Mouse (Mus musculus) left cerebral cortex, adult 9 months (tissue): ENCODE measurements at regions not wholly inside any gene's neighbourhood (a gene's known extent, or its start where the extent isn't known, plus 50 kb on each side); places are given as distances from the start of the nearest gene placed in this dataset.
"Not testable (repeated sequence)": the region's sequence is repeated elsewhere in the genome, so short reads cannot be mapped to it uniquely, and the experiment has no call there.

Experiments
- DNase-seq, 2 experiments: peaks; one replicate each; pipeline ENCODE4 v3.0.0; 2022; ENCODE audit warnings: low spot score in 2 of 2

DNA sequence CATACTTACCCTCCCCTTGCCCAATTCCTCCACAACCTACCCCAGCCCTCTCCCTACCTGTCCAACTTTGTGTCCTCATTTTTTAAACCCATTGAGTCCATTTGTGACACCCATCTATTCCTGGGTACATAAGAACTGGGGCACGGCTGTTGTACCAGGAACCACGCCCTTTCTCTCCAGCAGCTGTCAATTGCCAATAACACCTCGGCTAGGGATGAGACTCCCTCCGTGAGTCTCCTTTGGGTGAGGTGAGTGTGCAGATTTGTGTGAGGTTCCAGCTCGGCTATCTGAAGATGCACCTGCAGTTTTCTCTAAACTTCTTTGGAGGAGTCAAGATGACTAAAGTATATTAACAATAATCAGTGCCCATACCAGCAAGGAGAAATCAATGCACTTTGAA lies 167.2 kb upstream of the Frmd6 start:
- no peak for DNase-seq

DNA sequence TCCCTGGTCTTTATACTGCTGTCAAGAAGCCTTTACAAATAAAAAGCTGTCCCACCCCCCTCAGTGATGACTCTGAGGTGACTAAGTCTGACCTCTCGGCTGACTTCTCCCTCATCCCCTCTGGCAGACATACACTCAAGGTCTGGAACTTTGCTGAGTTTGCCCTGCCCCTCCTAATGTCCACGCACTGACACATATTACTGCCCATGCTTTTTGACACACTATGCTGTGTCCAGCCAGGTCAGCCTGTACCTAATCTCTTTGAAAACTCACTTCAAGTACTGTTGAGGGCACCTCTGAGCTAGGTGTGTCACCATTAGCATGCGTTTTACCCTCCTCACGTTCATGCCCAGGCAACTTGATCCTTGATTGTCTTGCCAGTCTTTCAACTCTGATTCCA lies 164.9 kb upstream of the Frmd6 start:
- no peak for DNase-seq

GRCm38 (mm10) chr12:70668158-70668557 lies 157.2 kb upstream of the Frmd6 start:
- not testable (repeated sequence) for DNase-seq

DNA sequence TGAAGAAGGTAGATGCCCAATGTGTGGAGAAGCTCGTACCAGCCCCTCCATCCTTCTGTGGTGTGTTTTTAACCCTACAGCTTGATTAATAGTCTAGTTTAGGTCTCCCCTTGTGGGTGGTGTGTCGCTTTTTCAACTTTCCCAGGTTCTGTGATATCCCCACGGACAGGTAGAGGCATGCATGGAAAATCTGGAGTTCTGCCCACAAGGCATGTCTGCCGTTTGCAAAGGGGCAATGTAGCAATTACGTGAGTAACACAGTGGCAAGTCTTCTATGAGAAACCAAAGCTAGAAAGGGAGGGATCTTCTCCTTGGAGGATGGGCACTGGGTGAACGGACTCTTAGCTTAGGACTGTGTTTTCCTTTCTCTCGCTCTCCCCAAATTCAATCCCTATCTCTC lies 153.2 kb upstream of the Frmd6 start:
- no peak for DNase-seq

DNA sequence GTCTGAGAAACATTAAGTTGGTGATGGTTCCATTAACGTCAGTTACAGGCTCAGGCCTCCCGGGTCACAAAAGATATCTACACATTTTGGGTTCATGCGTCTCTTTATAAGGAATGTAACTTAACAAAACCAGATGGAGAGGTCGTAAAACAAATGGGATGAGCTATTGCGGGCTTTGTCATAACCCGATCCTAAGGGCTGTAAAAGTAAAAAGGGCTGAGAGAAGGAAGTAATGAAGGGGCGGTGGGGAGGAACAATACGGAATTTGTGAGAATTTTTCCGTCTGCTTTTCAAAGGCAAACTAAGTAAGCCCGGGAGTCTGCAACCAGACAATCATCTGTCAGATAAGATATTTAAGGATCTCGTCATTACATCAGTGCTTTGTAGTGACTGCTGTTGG lies 152.1 kb upstream of the Frmd6 start:
- no peak for DNase-seq

GRCm38 (mm10) chr12:70674144-70674543 lies 151.2 kb upstream of the Frmd6 start:
- no peak for DNase-seq

- DNase-seq: no peak
Measured at GRCm38 (mm10) chr12:70675846-70676245, 149.5 kb upstream of the Frmd6 start.

GRCm38 (mm10) chr12:70679701-70680425 lies 145.5 kb upstream of the Frmd6 start:
- DNase-seq: no peak

- no peak for DNase-seq
Measured at GRCm38 (mm10) chr12:70681407-70681990, 143.8 kb upstream of the Frmd6 start.

DNA sequence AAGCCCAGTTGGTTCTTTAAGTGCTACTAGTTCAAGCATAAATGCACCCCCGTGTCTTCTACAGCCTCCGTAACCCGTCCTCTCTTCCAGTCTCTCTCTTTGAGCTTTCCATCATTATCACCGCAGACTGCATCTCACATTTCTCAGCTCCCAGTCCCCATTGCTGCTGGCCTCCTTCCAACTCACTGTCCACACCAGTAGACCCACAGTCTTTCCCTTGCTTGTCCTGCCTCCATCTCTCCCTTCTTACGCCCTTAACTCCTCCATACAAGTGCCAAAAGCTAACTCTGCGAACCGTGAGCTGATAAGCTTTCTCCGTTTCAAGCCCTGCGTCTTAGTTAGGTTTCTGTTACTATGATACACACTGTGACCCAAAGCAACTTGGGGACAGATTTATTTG lies 141.0 kb upstream of the Frmd6 start:
- DNase-seq: no peak

DNA sequence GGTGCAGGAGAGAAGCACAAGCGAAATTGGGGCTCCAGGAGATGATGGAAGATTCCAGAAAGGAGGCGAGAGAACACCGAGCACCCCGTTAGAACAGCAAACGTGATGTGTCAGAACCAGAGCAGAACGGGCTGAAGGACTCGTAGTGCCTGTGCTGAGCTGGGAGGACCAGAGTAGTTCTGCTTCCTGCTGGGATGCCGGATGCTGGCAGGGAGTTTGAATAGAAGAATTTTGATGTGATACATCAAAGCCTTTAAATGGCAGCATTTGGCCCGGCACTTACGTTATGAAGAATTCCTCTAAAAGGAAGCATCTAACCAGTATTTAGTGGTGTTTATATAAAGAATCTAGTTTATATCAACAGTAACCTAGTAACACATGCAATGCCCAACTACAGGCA lies 139.9 kb upstream of the Frmd6 start:
- no peak for DNase-seq

DNA sequence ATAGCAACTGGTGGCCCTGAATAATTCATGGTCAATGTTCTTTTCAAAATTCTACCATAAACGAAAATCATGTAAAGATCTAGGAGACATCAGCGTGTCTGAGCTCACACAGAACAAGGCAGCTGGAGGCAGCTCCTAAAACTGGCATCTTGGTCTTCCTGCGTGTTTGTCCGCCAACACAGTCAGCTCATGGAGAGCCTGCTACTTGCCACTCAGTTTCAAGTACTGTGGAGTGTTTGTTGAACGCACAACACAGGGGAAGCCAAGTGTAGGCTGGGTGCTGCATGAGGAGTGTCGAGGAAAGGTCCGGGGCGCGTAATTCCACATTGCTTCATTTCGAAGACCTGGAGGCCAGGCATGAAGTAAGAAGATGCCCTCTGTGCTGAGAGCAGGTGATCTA lies 139.0 kb upstream of the Frmd6 start:
- DNase-seq: no peak

- DNase-seq: no peak
Measured at GRCm38 (mm10) chr12:70686971-70687370, 138.3 kb upstream of the Frmd6 start.

DNA sequence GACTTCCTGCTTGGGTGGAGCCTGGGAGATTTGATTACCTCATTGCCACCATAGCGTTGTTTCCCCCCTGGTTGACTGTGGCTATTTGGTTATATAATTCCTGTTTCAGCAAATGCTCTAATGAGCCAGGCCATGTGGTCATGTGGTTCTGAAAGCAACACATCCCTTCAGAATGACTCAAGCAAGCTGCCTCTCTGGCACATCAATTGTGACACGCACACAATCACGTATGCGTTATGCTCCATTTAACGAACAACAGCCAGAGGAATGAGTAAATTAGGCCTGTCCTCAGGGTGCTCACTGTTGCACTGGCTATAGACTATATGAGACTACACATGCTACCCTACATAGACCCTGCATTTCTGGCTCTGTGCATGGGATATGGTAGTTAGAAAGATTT lies 130.2 kb upstream of the Frmd6 start:
- DNase-seq: no peak

- peak in 1 of 2 experiments; percentile 67 for DNase-seq
Measured at GRCm38 (mm10) chr12:70696256-70696655, 129.1 kb upstream of the Frmd6 start.

- peak; percentile 59 to 64 for DNase-seq
Measured at GRCm38 (mm10) chr12:70698466-70698865, 126.8 kb upstream of the Frmd6 start.

- DNase-seq: no peak
Measured at GRCm38 (mm10) chr12:70702473-70702872, 122.8 kb upstream of the Frmd6 start.

GRCm38 (mm10) chr12:70706806-70707628 lies 118.3 kb upstream of the Frmd6 start:
- no peak for DNase-seq

GRCm38 (mm10) chr12:70707629-70708289 lies 117.6 kb upstream of the Frmd6 start:
- no peak for DNase-seq

- no peak for DNase-seq
Measured at GRCm38 (mm10) chr12:70708290-70708668, 117.0 kb upstream of the Frmd6 start.

DNA sequence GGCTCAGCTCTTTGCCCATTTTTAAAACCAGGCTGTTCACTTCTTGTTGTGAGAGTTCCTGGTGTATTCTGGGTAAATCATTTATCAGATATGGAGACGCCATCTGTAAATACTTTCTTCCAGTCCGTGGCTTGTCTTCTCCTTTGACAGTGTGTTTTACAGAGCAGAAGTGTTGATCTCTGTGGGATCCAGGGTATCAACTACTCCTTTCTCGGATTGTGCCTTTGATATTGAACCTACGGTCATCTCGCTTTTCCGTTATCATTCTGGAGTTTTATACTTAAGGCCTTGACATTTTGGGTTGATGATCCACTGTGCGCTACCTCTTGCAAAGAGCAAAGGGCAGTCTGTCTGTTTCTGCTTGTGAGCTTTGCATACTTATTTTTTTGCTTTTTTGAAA lies 115.0 kb upstream of the Frmd6 start:
- DNase-seq: no peak

DNA sequence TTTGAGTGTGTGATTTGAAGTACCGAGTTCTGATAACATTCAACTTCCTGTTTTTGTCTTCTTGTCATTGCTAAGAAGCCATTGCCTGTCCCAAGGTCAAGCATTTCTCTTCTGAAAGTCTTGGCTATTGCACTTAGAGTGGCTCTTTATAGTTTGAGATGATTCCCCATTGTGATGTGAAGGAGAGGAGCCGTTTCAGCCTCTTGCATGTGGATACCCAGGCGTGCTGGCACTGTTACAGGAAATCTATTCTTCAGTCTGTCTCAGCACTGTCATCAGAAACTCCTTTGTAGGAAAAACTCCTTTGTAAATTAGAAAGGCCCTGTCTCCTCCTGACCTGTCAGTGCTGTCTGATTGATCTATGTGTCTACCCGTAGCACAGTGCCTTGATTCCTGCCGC lies 114.3 kb upstream of the Frmd6 start:
- DNase-seq: no peak
